Mouse (Mus musculus) gastrocnemius, postnatal 4 days (tissue): Measurements from ENCODE around the gene Cd2bp2. TPM values are rescaled to one million over a fixed set of nuclear protein-coding genes. Genes with fewer than 3 reads are reported as not detected.

ENCODE experiments used
- DNase-seq, 2 experiments: peaks; one replicate each; pipeline ENCODE4 v3.0.0; 2021 to 2022; ENCODE audit warnings: low spot score in 2 of 2, mixed read lengths in 2 of 2
- total RNA-seq, 2 experiments: library from RNA; stranded (reverse); gene quantifications; 2 replicates each; pipeline ENCODE4 v1.2.3; 2021

Gene Cd2bp2
- total RNA-seq, 2 experiments from 2014 or later = 47.4 to 55.9 TPM

DNA sequence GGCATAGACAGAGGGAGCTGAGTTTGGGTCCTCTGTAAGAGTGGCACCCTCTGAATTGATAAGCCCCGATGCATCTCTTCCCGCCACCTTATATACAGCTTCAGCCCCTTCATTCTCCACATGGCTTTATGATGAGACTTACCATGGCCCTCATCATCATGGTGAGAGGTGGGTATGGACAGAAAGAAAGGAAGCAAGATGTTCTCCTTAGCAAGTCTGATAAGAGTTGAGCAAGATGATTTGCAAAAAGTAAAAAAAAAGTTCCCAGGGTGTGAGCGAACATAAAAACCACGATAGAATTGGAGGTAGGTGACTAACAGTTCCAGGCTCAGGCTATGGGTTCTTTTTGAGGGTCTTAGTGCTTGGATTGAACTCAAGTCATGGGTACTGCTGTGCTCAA lies 22.8 kb upstream of the Cd2bp2 start:
- no peak for DNase-seq

DNA sequence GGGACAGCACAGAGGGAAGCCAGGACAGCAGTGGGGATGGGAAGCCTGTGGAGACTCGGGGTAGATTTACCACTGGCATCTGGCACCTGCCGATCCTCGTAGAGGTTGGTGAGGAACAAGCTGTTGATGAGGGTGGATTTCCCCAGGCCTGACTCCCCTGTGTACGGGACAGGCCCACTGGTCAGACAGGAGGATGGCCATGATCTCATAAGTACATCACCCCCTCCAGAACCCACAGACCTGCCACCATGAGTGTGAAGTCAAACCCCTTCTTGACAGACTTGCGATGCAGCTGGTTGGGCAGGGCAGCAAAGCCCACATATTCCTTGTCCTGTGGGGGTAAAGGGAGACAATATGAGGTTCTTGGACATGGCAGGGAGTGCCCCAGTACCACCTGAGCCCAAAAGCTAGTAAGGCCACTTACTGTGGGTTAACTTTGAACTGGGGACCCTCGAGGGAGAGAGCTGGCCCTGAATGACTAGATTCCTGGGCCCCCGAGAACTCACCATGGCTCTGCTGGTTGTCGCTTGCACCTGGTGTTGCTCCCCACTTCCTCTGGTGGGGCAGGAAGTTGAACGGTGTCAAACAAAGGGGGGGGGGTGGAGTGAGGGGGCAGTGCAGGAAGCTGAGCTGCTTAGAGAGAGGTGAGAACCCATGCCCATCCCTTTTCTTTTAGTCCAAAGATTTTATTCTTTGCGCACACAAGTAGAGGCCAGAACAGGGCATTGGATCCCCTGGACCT lies 22.2 kb upstream of the Cd2bp2 start:
- no peak for DNase-seq

DNA sequence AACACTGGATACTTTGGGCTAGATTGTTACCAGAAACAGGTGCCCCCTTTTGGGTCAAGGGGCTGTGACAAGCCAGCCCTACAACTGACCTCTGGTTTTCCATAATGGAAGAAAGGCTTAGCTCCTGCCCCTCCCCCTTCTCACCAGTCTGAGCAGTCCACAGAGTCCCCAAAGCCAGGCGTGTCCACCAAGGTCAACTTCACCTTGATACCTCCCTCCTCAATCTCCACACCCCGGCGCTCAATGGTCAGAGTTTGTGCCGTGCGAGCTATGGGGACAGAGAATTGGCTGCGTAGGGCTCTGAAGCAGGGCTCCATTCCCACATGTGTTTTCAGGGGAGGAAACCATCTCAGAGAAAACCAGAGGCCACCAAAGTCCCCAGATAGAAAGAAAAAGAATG lies 21.6 kb upstream of the Cd2bp2 start:
- no peak for DNase-seq

DNA sequence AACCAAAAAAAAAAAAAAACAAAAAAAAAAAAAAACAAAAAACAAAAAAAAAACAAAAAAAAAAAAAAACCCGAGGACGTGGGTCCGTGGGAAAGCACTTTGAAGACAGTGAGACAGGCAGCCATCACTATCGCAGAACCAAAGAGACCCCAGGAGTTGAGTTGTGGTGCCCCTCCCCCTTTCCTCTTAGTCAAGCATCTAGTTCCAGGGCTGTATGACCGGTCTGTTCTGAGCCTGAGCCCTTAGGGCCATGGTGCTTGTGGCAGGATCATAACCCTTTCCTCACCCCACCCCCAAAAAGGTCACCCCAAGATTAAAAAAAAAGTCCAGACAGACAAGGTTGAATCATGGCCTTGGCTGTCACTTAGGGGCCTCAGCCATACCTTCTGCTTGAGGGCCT lies 20.5 kb upstream of the Cd2bp2 start:
- no peak for DNase-seq

DNA sequence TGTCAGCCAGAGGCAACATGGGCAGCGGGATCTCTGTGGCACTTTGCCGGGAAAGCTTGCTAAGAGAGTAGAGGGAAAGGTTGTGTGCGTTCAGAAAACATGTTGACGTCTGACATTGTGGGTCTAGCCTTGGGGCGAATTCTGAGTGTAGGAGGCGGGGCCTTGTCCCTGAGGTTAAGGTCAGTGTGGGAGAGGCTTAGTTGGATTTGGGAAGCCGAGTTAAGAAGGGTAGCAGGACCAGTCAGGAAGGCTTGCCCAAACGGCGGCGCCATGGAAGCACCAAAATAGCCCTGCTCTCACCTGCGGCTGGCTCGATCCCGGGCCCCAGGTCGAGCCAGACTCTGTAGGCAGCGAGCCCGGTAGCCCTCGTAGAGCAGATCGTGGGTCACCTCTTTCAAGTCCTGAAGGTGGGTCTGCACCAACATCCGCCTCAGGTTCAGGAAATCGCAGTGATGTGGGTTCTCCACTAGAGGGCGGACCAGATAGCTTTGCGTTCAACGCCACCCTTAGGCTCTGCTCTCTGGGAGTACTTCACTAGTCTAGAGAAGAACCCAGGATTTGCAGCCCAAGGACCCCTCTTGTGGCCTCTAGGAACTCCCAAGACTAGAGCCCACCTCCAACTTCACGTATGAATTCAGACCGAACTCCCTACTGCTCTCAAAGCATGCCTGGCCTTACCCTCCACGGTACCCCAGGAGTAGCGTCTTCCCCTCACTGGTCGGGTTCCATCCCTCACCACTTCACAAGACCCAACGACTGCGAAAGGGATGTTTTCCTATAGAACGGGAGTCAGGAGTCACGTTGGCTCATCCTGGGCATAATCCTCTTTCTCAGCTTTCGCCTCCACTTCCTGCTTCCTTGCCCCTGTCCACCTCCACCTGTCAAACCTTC lies 19.4 kb upstream of the Cd2bp2 start:
- DNase-seq = peak in 1 of 2 experiments; percentile 54

DNA sequence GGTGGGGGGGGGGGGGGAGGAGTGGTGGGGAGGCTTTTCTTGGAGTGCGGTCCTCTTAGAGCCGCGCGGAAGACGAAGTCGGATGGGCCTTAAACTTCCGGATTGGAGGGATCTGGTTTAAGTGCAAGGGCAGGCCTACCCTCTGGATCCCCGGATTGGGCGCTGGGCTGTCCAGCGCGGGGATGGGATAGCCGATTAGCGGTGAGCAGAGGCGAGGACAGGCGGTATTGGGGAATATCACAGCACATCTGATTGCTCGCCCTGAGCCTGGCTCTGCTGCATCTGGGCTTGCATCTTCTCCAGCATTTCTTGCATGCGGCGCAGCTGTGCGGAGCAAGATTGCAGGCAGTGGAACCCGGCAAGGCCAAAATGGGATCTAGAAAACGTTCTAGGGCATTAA lies 18.7 kb upstream of the Cd2bp2 start:
- DNase-seq = peak in 1 of 2 experiments; percentile 47

DNA sequence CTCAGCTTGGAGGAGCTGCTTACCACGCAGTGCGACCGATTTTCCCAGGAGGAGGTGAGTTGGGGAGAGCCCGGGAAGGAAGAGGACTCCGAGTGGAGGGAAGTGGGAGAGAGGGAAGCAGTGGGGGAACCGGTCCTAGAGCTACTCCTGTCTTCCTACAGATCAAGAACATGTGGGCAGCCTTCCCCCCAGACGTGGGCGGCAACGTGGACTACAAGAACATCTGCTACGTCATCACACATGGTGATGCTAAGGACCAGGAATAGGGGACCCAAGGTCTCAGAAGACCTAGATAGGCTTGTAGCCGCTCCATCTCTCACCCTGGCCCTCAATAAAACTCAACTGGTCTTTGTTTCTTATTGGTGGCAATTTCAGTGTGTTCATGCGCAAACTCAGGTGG lies 18.1 kb upstream of the Cd2bp2 start:
- no peak for DNase-seq

DNA sequence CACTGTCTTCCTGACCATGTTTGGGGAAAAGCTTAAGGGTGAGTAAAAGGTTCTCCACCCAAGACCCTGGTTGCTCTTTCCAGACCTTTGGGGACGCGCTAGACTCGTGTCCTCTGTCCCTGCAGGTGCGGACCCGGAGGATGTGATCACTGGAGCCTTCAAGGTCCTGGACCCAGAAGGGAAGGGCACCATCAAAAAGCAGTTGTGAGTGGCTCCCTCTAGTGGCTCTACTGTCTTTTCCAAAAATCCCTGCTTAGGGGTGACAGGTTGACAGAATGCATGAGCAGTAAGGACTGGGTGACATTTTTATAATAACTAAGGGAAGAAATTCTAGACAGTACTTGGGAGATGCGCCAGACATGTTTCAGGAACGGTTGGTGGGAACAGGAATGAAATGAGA lies 17.6 kb upstream of the Cd2bp2 start:
- peak in 1 of 2 experiments; percentile 25 for DNase-seq

DNA sequence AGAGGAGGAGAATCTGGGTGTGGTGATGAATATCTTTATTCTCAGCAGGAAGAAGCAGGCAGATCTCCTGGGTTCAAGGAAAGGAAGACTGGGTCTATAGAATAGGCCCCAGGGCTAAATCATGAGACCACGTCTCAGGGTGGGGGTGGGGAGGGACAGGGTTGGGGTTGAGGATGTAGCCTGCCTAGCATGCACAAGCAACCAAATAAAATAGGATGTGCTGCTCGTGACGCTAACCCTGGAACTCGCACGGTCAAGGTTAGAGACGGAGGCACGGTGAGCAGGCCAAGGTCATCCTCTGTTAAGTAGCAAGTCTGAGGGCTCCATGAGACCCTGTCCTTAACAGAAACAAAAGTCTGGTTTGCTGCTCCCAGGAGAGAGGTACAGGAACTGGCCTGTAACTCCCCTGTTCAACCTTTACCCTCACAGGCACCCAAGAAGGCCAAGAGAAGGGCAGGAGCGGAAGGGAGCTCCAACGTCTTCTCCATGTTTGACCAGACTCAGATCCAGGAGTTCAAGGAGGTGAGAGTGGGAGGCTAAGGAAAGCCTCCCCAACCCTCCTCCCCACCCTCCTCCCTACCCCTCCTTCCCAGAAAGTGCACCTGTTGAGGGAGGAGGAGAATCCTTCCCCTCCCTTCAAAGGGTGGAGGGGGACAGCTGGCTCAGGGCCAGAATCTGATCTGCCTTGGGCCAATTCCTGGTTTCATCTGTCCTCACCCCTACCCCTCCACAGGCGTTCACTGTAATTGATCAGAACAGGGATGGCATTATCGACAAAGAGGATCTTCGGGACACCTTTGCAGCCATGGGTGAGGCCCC lies 16.8 kb upstream of the Cd2bp2 start:
- peak in 1 of 2 experiments; percentile 31 for DNase-seq

DNA sequence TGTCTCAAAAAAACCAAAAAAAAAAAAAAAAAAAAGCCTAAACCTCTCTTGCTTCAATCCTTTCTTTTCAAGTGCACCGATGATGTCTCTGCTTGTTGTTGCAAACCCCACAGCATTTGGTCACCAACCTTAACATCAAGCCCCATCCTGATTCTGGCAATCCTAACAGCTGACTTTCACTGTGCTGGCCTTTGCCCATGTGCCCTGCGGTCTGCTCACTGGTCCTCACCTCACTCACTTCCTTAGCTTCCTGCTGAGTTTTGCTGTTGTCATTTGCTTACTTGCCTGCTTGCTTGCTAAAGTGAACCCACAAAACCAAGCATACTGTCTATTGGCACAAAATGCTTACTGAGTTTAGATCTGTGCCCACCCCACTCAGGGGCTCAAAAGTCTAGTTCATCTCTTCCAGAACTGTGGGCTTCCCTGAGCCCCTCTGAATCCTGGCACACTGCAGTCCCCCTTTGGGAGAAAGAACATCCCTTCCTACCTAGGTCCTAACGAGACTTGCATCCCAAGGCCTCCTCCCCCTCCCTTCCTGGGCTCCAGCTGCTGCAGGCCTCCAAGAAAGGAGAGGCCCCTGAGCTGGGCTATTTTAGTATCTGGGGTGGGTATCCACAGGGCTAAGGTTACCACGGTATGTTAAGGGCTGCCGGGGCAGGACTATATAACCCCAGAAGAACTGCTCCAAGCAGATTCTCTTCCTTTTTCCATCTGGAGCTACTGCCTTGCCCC lies 15.3 kb upstream of the Cd2bp2 start:
- peak in 1 of 2 experiments; percentile 24 for DNase-seq

DNA sequence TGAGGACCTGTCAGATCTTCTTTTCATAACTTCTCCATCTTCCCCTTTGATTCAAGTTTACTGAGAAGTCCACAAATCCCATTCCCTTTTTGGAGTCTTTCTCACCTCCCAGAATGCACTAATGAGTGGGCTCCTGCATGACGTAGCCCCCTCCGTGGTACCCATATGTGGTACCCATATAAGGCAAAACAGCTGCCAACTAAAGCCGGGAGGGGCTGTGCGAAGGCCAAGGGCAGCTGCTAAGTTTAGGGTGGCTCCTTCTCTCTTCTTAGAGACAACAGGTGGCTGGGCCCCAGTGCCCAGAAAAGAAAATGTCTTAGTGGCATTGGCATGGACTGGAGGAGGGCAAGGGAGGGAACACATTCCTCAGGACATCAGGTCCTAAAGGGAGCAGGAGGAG lies 14.4 kb upstream of the Cd2bp2 start:
- no peak for DNase-seq

DNA sequence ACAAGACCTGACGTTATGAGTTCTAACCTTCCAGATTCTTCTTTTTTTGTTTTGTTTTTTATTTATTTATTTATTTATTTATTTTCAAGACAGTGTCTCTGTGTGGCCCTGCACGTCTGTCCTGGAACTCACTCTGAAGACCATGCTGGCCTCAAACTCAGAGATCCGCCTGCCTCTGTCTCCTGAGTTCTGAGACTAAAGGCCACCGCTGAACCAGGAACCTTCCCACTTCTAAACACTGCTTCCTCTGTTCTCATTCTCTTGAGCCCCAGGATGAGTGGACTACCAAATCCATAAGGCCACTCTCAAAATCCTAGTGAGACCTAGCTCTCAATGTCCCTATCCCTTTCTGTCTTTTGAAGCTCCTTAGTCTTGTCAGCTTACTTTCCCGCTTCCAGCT lies 14.0 kb upstream of the Cd2bp2 start:
- DNase-seq = no peak

DNA sequence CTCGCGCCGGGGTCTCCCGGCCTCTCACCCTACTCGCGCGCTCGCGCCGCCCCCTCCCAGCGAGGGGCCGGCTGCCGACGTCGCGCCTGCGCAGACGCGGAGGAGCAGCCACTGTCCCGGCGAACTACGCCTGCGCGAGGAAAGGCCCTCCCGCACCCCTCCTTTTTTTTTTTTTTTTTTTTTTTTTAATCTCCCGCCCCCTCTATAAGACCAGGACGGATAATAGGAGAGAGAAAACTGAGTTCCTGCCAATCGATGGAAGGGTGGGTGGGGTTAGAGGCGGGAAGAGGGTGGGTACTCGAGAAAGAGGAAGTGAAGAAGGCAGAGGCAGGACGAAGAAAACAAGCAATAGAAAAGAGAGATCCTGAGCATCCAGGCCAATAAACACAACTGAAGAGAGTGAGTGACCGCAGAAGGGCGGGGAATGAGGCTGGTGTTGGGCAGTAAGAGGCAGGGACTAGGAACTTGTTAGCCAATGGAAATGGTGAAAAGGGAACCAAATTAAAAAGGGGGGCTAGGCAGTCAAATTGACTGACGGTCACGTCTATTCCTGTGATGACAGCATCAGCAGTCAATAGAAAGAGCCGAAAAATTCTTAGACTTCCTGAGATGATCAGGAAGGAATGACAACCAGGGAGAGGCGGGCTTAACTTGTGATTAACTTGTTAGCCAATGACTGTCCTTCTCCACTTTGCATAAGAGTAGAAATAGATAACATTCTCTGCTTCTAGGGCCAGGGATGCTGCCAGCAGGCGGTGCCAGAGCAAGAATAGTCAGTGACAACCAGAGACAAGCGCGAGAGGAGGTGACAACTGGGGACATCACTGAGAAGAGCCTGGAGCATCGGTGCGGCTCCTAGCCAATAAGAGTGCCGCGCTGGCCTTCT lies 12.9 kb upstream of the Cd2bp2 start, which contains the start of gene Mylpf:
Gene Mylpf (plus strand): TSS at position 338 of the 886 bp plus-strand sequence.
- peak; percentile 90 to 94 for DNase-seq

DNA sequence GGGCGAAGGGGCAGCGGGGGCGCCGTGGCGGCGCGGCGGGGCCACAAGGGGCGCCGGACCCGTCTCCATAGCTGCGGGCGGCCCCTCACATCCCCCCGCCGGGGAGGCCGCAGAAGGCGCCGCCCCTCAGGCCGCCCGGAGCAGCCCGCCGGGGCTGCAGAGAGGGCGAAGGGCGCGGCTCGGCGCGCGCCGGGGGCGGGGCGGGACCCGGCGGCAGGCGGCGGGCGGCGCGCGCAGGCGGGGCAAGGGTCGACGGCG lies 12.4 kb upstream of the Cd2bp2 start, which contains the start of gene Tbc1d10b:
Gene Tbc1d10b (minus strand): TSS at position 174 of the 258 bp plus-strand sequence.
- no peak for DNase-seq

DNA sequence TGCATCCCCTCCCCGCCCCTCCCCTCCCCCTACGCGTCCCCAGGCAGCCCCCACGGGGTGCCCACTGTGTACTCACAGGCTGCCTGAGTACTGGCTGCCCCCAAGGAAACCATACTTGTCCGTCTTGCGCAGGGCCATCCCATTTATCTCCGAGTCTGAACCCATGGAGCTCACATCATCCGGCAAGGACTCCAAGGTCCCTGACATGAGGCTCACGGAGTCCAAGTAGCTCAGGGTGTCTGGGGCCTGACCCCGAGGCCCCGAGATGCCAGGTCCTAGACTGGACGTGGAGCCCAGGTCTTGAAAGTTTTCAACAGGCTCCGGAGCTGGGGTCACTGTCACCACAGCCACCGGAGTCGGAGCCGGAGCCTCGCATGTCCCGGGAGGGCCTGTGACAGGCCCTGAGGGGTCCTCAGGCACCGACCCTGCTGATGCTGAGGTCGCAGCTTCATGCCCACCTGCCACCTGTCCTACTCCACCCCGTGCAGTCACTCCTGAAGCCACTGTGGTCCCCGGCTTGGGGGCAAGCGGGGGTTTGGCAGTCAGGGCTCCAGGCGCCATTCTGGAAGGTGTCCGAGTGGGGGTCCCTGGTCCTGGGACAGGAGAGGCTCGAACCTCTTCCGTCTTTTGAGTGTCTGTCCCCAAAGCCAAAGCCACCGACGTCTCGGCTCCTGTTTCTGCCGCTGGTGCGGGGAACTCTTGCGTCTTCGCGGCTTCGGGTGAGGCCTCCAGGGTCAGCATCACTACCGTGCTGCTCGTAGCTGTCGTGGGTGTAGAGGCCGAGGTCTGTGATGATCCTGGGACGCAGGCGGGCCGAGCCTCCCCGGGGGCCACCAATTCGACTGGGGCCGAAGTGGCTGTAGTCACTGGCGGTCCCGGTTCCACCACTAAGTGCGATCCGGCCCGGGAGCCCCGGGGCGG lies 11.8 kb upstream of the Cd2bp2 start:
- DNase-seq = peak in 1 of 2 experiments; percentile 54

DNA sequence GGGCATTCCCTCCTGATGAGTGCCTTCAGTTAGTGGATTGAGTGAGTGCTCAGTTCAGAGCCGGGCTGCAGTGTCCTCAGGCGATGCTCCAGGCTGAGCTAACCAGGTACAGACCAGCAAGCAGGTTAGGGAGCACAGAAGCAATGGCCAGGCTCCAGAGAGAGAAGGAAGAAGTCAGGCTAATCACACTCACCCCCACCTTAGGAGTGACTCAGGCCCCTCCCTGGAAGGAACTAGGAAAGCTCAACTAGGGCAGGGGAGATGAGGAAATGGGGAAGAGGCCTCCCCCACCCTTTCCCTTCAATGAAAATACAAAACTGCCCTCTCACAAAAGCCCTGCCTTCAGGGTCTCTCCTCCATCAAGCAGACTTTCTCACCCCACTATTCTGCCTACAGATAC lies 10.8 kb upstream of the Cd2bp2 start:
- DNase-seq = no peak

DNA sequence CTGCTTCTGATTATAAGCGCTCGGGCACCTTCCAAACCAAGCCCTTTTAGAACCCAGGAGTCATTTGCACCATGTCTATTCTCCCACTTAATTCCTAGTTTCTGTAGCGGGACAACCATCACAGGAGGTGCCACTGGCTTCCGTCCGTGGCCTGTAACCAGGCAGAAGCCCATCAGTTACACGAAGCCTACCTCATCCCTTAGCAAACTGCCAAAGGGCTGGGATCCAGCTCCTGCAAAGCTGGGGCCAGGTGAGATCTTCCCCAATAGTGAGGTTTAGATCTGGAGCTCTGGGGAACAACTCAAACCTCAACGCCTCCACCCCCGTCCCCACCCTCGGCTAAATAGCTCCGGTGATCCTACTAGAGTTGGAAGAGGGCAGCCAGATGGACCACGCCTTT lies 634 bp upstream of the Cd2bp2 start:
- DNase-seq = no peak

DNA sequence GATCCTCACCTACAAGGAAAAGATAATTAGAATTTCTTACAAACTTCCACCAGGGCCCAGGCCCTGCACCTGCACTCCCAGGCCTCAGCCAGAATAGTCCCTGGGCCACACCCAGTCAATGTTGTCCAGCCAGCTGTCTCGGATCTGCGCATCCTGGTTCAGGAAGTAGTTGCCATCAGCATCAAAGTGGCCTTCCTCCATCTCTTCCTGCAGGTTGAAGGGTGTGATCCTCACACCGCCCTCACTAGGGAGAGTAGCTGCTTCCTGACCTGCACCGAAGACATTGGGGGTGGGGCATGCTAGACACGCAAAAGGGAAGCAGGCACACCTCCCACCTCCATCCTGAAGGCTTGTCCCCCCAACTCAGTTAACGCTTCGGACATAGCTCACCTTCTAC lies 1.2 kb downstream of the Cd2bp2 start:
- DNase-seq = no peak
